Mouse (Mus musculus) brain, embryonic 14.5 days (tissue): ENCODE results near the gene Cela2a.
A peak's percentile ranks its signal among the peaks of the same experiment; 100 is the strongest.

Source experiments
- CTCF ChIP-seq: fragments of 200-500 bp; IDR thresholded peaks from 2 replicates; pipeline ENCODE4 v1.5.1; 2012; ENCODE audit warnings: inconsistent platforms, mild to moderate bottlenecking, moderate library complexity, borderline replicate concordance; ENCODE audit not compliant: insufficient read depth, insufficient read length; ENCODE audit errors: extremely low read depth
- POLR2A ChIP-seq: fragments of 200-500 bp; IDR thresholded peaks from 2 replicates; pipeline ENCODE4 v1.6.1; 2012; ENCODE audit warnings: mild to moderate bottlenecking, inconsistent platforms, borderline replicate concordance; ENCODE audit not compliant: poor library complexity, insufficient read depth, insufficient read length, severe bottlenecking; ENCODE audit errors: extremely low read depth

DNA sequence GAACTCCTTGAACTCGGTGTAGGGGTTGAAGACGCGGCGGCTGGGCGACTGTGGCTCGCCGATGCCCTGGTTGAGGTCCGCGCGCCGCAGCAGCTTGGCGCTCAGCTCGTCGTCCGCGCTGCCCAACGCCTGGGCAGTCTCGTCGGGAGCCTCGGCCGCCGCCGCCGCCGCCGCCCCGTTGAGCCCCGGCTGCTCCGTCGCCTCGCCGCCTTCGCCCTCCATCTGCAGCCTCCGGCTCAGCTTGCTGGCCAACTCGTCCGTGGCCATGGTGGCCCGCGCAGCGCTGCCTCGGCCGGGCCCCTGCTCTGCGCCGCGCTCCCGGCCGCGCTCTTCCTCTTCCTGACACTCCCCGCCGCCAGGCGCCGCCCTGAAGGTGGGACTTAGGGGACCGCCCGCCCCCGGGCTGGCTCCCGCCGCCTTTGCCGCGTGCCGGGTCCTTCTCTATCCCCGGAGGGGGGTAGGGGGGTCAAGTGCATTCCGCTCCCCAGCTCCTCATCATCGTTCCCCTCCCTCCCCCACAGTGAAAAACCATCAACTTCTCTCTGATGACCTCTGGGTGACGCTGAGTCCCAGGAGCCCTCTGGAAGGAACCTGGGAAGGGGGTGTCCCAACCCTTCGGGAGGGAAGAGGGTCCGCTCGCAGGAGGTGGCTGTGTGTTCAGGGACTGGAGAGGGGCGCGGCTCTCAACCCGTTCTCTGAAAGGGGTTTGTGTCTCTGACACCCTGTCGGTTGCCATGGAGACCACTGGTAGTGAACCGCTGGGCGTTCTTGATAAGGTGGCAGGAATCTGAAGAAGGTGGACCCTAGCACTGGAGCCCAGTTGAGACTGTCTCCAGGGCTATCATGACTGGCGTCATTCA, 48.9 kb upstream of the Cela2a start, which contains the start of gene Efhd2:
- TF ChIP-seq CTCF, result no peak
- peak; percentile 93 for TF ChIP-seq POLR2A
